Mouse (Mus musculus): ENCODE measurements around the gene Atp6v0a2.

The Atp6v0a2 gene

DNA sequence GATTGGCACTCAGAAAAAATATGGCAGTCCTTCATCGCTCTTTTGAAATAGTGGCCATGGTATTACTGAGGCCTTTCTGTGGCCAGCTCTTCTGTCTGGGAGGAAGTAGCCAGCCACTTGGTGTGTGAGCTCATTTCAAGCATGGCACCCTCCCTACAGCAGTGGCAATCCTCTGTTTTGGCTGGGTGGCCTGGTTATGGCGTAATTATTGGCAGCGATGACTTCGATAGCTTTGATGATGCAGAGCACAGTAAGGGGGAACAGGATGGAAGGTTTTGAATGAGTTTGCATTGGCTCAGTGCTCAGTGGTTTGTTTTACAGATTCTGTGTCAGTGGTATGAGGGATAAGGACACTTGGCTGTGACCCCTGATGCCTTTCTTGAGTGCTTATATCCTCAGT, 8.3 kb downstream of the Atp6v0a2 start:
- no peak for DNase-seq (ENCODE audit: low read depth, low spot score)

DNA sequence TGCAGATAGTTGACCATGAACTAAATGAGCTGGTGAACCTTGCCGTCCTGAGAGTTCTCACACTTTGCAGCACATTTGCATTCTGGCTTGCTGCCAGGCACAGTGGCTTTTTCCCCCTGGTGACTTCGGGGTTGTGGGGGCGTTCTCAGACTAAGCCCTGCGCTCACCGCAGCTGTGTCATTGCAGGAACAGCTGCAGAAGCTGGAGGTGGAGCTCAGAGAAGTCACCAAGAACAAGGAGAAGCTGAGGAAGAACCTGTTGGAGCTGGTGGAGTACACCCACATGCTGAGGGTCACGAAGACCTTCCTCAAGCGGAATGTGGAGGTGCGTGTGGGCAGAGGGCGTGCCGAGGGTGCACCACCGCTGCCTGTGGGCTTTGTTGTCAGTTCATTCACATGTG, 8.9 kb downstream of the Atp6v0a2 start:
- no peak for DNase-seq (ENCODE audit: low read depth, low spot score)

DNA sequence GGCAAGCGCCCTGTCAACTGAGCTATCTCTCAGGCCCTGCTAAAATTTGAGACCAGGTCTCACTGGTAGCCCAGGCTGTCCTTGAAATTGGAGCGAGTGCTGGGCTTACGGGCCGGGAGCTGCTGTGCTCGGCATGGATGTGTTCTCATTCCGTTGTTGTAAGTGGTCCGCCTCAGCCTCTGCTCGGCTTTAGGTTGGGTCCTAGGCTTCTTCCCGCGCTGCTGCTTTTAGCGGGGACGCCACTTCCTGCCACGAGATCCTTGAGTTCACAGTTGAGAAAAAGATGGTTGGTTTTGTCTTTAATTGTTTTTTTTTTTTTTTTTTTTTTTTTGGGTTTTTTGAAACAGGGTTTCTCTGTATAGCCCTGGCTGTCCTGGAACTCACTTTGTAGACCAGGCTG, 9.5 kb downstream of the Atp6v0a2 start:
- no peak for DNase-seq (ENCODE audit: low read depth, low spot score)

DNA sequence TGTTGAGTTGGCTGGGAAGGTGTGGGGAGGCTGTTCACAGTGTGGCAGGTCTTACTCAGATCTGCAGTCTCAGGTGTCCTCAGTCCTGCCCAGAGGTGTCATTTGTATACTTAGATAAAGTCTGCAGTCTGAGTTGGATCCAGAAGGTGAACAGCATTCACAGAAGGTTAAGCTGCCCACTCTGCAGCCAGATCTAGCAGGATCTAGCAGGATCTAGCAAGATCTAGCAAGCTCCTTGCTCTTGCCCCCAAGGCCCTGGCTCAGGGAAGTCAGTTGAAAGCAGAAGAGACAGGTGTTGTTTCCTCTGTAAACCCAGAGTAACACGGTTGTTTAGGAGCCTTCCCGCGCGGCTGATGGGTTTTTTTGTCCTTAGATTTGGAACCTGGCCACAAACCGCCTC, 85.4 kb downstream of the Atp6v0a2 start:
- no peak for DNase-seq (ENCODE audit: low read depth, low spot score)

DNA sequence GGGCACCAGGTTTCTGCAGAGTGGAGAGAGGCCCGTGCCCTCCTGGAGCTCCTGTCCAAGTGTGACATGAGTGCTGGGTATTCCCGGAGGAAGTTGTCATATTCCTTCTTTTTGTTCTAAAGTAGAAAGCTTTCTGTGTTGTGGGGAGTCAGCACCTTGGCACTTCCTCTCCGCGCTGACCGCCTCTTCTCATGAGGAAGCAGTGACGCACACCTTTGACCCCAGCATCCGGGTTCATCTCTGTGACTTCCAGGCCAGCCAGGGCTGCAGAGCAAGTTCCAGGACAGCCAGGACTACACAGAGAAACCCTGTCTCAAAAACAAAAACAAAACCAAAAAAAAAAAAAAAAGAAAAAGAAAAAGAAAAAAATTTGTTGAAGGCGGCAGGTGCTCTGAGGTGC, 86.8 kb downstream of the Atp6v0a2 start:
- DNase-seq (ENCODE audit: low read depth, low spot score) = no peak

DNA sequence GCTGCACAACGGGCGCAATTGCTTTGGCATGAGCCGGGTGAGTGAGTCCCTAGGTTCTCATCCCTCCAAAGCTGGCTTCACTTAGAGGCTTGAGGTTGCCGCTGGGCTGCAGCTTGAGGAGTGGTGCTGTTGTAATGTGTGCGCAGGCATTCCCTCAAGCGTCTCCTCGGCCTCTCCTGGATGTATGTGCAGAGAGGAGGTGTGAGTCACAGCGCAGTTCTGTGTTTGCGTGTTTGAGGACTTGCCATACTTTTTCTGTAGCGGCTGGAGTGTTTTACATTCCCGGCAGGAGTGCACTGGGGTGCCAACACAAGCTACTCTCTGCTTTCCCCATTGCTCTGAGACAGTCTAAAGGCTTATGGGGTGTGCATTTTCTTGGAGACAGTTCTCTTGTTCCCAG, 89.6 kb downstream of the Atp6v0a2 start:
- no peak for DNase-seq (ENCODE audit: low read depth, low spot score)

DNA sequence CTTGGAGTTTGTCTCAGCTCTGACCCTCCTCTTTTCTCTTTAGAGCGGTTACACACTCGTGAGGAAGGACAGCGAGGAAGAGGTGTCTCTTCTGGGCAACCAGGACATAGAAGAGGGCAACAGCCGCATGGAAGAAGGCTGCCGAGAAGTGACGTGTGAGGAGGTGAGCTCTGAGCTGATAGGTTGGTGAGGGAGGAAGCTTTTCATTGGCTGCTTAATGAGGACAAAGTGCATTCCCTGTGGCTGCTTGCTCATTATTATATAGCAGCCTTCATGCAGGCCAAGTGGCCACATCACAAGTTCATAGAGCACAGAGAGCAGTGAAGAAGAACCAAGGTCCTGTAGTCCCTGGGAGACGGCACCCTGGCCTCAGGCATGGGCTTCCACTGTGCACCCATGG, 90.0 kb downstream of the Atp6v0a2 start:
- no peak for DNase-seq (ENCODE audit: low read depth, low spot score)

DNA sequence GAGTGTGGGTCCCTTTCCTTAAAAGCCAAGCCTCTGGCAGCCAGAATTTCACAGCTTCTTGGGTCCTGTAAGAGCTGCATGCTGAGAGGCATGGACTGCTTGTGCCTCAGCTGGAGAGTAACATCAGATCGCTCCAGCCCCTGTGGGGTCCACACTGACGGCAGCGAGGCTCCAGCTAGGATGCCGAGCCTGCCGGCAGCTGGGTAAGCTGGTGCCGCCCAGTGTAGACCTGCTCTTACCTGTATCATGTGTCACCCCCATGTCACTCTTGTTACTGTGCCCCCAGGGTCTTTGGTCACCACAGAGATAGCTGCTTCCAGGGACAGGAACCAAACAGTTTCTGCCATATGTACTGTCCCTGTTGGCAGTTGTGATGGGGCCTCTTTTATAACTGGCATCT, 94.7 kb downstream of the Atp6v0a2 start:
- DNase-seq (ENCODE audit: low read depth, low spot score) = no peak

DNA sequence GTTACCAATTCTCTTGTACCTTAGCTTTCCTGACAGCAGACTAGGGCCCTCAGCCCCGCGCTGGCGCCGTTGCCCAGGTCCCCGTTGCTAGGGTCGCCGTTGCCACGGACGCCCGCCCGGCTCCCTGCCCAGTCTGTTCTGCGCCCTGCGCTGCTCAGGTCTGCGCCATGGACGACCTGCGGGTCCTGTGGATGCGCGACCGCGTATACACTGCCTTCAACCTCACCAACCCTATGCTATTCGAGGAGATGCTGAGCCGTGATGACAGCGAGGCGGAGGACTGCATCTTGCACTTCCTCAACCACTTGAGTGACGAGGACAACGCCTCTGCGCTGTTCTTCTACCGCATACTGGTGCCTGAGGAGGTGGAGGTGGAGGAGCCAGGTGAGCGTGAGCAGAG, 96.6 kb downstream of the Atp6v0a2 start, which contains the start of gene Dnah10:
Dnah10 (plus strand) TSS at position 89 of the 400 bp plus-strand sequence.
- DNase-seq (ENCODE audit: low read depth, low spot score) = no peak

DNA sequence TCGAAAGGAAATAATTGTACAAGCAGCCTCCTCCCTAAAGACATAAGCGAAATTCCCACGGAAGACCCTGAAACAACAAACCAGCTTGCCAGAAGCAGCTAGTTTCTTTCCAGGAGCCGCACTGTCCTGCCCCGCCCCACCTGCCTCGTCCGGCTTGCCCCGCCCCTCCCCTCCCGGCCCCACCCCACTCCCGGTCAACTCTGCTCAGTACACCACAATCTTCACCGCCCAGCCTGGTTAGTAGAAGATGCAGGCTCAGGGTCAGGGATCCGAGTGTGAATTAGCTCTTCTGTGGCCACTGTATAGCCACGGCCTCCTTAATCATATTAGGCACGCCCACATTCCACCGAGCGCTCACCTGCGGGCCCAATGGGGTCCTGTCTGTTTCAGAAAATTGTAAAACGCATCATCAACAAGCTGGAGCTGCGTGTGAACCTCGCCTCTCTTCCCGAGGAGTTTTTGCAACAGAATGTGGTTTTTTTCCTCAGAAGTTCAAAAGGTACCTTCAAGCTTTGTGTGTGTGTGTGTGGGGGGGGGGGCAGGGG, 101.4 kb downstream of the Atp6v0a2 start:
- no peak for DNase-seq (ENCODE audit: low read depth, low spot score)

DNA sequence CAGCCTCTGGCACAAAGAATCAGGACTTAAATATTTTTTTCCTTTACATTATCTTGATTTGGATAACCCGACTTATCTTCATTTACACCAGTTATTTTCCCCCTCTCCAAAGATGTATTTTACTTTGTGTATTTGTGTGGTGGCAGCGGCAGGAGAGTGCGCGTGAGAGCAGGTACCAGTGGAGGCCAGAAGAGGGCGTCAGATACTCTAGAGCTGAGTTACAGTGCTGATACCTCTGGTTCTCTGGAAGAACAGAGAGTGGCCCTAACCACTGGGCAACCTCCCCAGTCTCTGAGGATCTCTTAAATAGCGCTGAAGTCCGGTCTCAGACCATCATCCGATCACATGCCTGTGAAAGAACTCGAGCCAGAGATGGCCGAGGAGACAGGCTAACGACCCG, 105.6 kb downstream of the Atp6v0a2 start:
- no peak for DNase-seq (ENCODE audit: low read depth, low spot score)

DNA sequence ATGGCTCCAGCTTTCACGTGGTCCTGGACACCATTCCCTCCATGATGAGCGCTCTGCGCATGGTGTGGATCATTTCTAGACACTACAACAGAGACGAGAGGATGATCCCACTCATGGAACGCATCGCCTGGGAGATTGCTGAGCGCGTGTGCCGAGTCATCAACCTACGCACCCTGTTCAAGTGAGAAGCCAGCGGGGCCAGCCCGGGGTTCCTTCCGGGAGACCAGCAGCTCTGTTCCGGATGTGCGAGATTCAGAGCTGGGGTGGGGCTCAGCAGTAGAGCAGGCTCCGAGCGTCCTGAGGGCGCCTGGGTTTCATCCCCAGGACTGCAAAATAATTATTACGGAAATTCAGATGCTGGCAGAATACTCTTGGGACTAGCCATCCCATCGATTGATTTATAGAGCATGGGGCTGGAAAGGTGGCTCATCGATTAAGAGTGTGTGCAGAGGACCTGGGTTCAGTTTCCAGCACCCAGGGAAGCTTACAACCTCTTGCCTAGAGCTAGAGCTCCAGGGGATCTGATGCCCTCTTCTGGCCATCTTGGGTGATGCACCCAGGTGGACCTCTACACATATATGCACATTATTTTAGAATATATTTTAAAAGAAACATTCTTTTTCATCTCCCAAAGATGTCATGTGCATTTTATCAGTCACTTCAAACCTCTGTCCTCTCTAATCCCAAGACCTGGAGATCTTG, 113.7 kb downstream of the Atp6v0a2 start:
- no peak for DNase-seq (ENCODE audit: low read depth, low spot score)

DNA sequence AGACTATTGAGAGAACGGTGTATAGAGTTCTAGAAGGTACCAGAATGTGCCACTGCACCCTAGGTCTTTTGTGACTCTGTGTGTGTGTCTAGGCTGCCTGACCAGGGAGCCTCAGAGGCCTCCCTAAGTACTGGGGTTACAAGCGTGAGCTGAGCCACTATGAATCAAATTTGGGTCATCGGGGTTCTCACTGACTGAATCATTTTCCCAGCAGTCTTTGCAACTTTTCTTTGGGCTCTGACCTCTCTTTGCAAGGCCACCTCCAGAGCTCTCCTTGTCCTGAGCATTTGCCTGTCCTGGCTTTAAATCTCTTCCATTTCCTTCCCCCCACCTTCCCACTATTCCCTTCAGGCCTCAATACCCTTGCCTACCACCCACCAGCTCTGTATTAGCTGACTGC, 115.5 kb downstream of the Atp6v0a2 start:
- no peak for DNase-seq (ENCODE audit: low read depth, low spot score)

DNA sequence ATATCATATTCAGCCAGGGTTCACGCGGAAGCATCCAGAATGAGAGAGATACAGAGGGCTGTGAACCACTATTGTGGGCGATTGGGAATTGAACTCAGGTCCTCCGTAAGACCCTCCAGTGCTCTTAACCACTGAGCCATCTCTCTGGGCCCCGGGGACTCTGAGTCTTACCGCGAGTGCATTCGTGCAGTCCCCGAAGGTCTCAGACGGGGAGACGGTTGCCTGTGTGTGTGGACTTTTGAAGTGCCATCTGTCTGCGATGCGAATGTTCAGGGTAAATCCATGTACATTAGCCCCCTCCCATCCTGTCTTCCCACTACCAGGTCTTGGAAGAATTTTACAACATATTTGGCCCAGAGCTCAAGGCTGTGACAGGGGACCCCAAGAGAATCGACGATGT, 117.8 kb downstream of the Atp6v0a2 start:
- DNase-seq (ENCODE audit: low read depth, low spot score) = no peak

DNA sequence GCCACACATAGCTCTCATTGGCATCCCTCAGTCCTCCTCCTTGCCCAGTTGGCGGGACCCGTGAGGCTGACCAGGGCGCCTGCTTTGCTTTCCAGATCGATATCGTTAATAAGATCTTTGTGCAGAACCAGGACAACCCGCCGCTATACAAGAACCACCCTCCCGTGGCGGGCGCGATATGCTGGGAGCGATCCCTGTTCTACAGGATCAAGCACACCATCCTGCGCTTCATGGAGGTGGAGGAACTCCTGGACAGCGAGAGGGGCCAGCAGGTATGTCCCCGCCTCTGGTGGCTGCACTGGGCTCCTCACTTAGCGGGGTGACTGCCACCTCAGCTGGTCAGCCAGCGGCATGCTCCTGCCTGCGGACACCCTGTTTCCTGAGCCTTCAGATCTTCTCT, 119.9 kb downstream of the Atp6v0a2 start:
- no peak for DNase-seq (ENCODE audit: low read depth, low spot score)

DNA sequence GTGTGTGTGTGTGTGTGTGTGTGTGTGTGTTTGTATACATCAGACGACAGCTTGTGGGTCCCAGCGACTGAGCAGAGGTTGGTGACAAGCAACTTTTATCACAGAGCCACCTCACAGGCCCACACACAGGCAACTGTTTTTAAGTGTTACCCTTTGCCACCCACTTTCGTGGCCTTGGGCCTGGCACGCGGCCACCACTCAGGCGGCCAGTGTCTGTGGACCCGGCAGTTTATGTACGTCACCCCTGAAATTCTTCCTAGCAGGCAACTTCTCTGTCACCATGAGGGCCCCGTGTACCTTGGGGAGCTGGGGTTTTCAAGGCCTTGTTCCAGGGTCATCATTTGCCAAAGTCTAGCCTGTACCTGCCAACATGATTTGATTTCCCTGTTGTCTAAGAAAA, 123.3 kb downstream of the Atp6v0a2 start:
- DNase-seq (ENCODE audit: low read depth, low spot score) = no peak

DNA sequence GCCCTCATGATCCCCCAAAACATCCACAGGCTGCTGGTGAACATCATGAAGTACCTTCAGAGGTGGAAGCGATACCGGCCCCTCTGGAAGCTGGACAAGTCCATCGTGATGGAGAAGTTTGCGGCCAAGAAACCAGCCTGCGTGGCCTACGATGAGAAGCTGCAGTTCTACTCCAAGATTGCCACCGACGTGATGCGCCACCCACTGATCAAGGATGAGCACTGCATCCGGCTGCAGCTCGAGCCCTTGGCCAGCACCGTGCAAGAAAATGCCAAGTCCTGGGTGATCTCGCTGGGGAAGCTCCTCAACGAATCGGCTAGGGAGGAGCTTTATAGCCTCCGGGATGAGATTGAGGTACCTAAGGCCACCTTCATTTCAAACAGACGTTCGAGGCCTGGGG, 132.6 kb downstream of the Atp6v0a2 start:
- DNase-seq (ENCODE audit: low read depth, low spot score) = no peak

DNA sequence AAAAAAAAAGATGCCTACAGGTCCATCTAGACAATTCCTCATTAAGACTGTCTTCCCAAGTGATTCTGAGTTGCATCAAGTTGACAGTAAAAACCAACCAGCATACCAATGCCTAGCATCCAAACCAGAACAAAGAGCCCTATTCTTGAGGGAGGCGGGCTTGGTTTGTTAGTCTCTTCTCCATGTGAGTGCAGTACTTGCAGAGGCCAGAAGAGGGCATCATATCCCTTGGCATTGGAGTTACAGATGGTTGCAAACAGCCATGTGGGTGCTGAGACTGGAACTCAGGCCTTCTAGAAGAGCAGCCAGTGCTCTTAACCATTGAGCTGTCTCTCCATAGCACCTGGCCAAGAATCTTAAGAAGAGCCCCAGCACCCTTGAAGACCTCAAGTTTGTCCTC, 133.4 kb downstream of the Atp6v0a2 start:
- DNase-seq (ENCODE audit: low read depth, low spot score) = no peak
